Mouse (Mus musculus): ENCODE results near the gene Faap20. TPM values are rescaled to one million over a fixed set of nuclear protein-coding genes. Genes with fewer than 3 reads are reported as not detected.
A peak's percentile ranks its signal among the peaks of the same experiment; 100 is the strongest.
"Not testable (repeated sequence)": the region's sequence is repeated elsewhere in the genome, so short reads cannot be mapped to it uniquely, and the experiment has no call there.

Gene Faap20
- polyA plus RNA-seq, 1 experiment: 28.1 TPM

- Histone ChIP-seq H3K27ac (ENCODE audit: insufficient read depth, low read depth, low read length) (no peak overlapping the region), H3K4me1 (ENCODE audit: control insufficient read depth, insufficient read depth, low read length) (no peaks in the 10 kb centered on the region)
These were observed 6.4 kb upstream of the Faap20 start for GRCm38 (mm10) chr4:155243233-155243632.

GRCm38 (mm10) chr4:155245770-155246492 is 3.7 kb upstream of the Faap20 start:
- Histone ChIP-seq H3K4me3 (ENCODE audit: insufficient read depth, low read length) (no peak overlapping the region), H3K4me1 (ENCODE audit: control insufficient read depth, insufficient read depth, low read length) (peaks cover 11% of the 10 kb centered on the region)
- TF ChIP-seq CTCF (IDR thresholded peaks at IDR 0.05; ENCODE audit: low read depth, low read length): no peak
- TF ChIP-seq POLR2A (IDR thresholded peaks at IDR 0.05; ENCODE audit: borderline replicate concordance, low read depth, low read length): no peak

More at GRCm38 (mm10) chr4:155243233-155243632, 6.4 kb upstream of the Faap20 start:
- no peak overlapping the region for H3K4me3 ChIP-seq (ENCODE audit: insufficient read depth, low read length)
- no peak for TF ChIP-seq CTCF (IDR thresholded peaks at IDR 0.05; ENCODE audit: low read depth, low read length)
- no peak for TF ChIP-seq POLR2A (IDR thresholded peaks at IDR 0.05; ENCODE audit: borderline replicate concordance, low read depth, low read length)

GRCm38 (mm10) chr4:155246691-155247105 is 2.9 kb upstream of the Faap20 start:
- no peak for TF ChIP-seq POLR2A (IDR thresholded peaks at IDR 0.05; ENCODE audit: borderline replicate concordance, low read depth, low read length)
- no peak for TF ChIP-seq CTCF (IDR thresholded peaks at IDR 0.05; ENCODE audit: low read depth, low read length)
- H3K27ac ChIP-seq (ENCODE audit: insufficient read depth, low read depth, low read length): no peak overlapping the region
- no peak overlapping the region for H3K4me3 ChIP-seq (ENCODE audit: insufficient read depth, low read length)
- H3K4me1 ChIP-seq (ENCODE audit: control insufficient read depth, insufficient read depth, low read length): peaks cover 13% of the 10 kb centered on the region

More at GRCm38 (mm10) chr4:155245770-155246492, 3.7 kb upstream of the Faap20 start:
- H3K27ac ChIP-seq (ENCODE audit: insufficient read depth, low read depth, low read length): no peak overlapping the region

- H3K4me3 ChIP-seq (ENCODE audit: insufficient read depth, low read length); H3K27ac ChIP-seq (ENCODE audit: insufficient read depth, low read depth, low read length): not testable (repeated sequence)
- H3K4me1 ChIP-seq (ENCODE audit: control insufficient read depth, insufficient read depth, low read length): peaks cover 13% of the 10 kb centered on the region
These were observed 1.5 kb upstream of the Faap20 start for GRCm38 (mm10) chr4:155248054-155248453.

- Histone ChIP-seq H3K27ac (ENCODE audit: insufficient read depth, low read depth, low read length) (peak overlapping the region; percentile 85), H3K4me3 (ENCODE audit: insufficient read depth, low read length) (peak overlapping the region; percentile 92), H3K4me1 (ENCODE audit: control insufficient read depth, insufficient read depth, low read length) (peaks cover 13% of the 10 kb centered on the region)
- TF ChIP-seq CTCF (IDR thresholded peaks at IDR 0.05; ENCODE audit: low read depth, low read length) (peak; percentile 95), POLR2A (IDR thresholded peaks at IDR 0.05; ENCODE audit: borderline replicate concordance, low read depth, low read length) (no peak)
These were observed 350 bp upstream of the Faap20 start for GRCm38 (mm10) chr4:155249257-155249647.

- peaks cover 13% of the 10 kb centered on the region for H3K4me1 ChIP-seq (ENCODE audit: control insufficient read depth, insufficient read depth, low read length)
- H3K27ac ChIP-seq (ENCODE audit: insufficient read depth, low read depth, low read length): peak overlapping the region; percentile 85
- TF ChIP-seq POLR2A (IDR thresholded peaks at IDR 0.05; ENCODE audit: borderline replicate concordance, low read depth, low read length) (no peak), CTCF (IDR thresholded peaks at IDR 0.05; ENCODE audit: low read depth, low read length) (0 out of 2 replicates have a peak, but pooled peaks have one; percentile 10)
- H3K4me3 ChIP-seq (ENCODE audit: insufficient read depth, low read length): peak overlapping the region; percentile 92
These were observed 937 bp downstream of the Faap20 start for GRCm38 (mm10) chr4:155250361-155251117.

- peaks cover 13% of the 10 kb centered on the region for H3K4me1 ChIP-seq (ENCODE audit: control insufficient read depth, insufficient read depth, low read length)
- H3K4me3 ChIP-seq (ENCODE audit: insufficient read depth, low read length): no peak overlapping the region
- TF ChIP-seq POLR2A (IDR thresholded peaks at IDR 0.05; ENCODE audit: borderline replicate concordance, low read depth, low read length) (no peak), CTCF (IDR thresholded peaks at IDR 0.05; ENCODE audit: low read depth, low read length) (no peak)
These were observed 1.5 kb downstream of the Faap20 start for GRCm38 (mm10) chr4:155251147-155251546.

GRCm38 (mm10) chr4:155252253-155252652 is 2.7 kb downstream of the Faap20 start:
- H3K4me3 ChIP-seq (ENCODE audit: insufficient read depth, low read length): no peak overlapping the region
- H3K4me1 ChIP-seq (ENCODE audit: control insufficient read depth, insufficient read depth, low read length): peaks cover 13% of the 10 kb centered on the region
- no peak for TF ChIP-seq CTCF (IDR thresholded peaks at IDR 0.05; ENCODE audit: low read depth, low read length)
- TF ChIP-seq POLR2A (IDR thresholded peaks at IDR 0.05; ENCODE audit: borderline replicate concordance, low read depth, low read length): no peak
- no peak overlapping the region for H3K27ac ChIP-seq (ENCODE audit: insufficient read depth, low read depth, low read length)

More at GRCm38 (mm10) chr4:155251147-155251546, 1.5 kb downstream of the Faap20 start:
- H3K27ac ChIP-seq (ENCODE audit: insufficient read depth, low read depth, low read length): no peak overlapping the region

- Histone ChIP-seq H3K27ac (ENCODE audit: insufficient read depth, low read depth, low read length) (no peak overlapping the region), H3K4me3 (ENCODE audit: insufficient read depth, low read length) (no peak overlapping the region), H3K4me1 (ENCODE audit: control insufficient read depth, insufficient read depth, low read length) (no peaks in the 10 kb centered on the region)
- TF ChIP-seq POLR2A (IDR thresholded peaks at IDR 0.05; ENCODE audit: borderline replicate concordance, low read depth, low read length) (no peak), CTCF (IDR thresholded peaks at IDR 0.05; ENCODE audit: low read depth, low read length) (no peak)
These were observed 15.1 kb downstream of the Faap20 start for GRCm38 (mm10) chr4:155264521-155265321.

All from bone marrow macrophage, adult 2 months (primary cell).